Mouse (Mus musculus): ENCODE results near the gene Pck1.

DNA sequence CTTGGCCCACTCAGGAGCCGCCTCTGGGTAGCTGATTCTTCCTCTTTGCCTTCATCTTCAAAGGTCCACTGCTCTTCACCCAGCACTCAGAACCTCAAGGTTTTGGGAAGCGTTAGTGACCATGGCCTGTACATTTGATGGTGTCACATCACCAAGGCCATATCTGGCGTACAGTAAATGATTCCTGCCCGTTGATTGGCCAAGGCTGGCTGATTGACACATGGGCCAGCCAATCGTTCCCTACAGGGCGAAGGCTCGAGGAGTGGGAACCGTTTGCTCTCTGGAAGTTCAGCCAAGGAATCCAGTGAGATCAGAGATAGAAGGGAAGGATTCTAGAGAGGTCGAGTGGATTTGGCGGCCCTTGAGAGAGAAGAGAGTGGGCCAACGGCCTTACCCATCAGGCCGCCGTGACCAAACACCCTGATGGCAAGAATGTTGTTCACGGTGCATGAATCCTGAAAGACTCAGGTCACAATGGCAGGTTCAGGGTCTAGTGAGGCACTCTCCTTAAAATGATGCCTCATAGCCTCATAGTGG, 52.8 kb downstream of the Pck1 start:
- TF ChIP-seq CTCF (IDR thresholded peaks at IDR 0.05; ENCODE audit: control insufficient read depth, insufficient read depth, insufficient read length) (no peak), USF1 (IDR thresholded peaks at IDR 0.05; ENCODE audit: low read depth) (no peak), CEBPB (IDR thresholded peaks at IDR 0.05; ENCODE audit: low read depth) (no peak), MYOD1 (IDR thresholded peaks at IDR 0.05; ENCODE audit: control insufficient read depth, insufficient read length, low read depth) (no peak)
